Mouse (Mus musculus): ENCODE results near the gene Epb41l2. TPM values are rescaled to one million over a fixed set of nuclear protein-coding genes. Genes with fewer than 3 reads are reported as not detected.

The Epb41l2 gene
- total RNA-seq, 2 experiments from 2014 or later: 188 to 212 TPM

DNA sequence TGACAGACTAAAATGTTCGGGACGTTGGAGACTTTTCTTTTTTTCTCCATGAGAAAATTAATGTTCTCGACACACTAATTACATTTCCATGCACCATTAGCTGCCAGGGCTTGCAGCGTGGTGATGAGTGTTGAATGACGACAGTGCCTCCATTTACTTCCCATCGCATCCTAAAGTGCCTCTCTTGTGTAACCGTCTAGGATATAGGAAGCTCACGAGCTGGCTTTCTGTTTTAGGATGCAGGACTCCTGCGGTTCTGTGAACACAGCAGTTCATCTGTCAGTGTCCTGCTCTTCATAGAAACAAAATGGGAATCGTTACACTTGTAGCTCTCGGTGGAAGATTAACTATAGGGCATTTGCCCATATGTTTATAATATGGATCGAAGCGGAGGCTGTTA, 171.7 kb downstream of the Epb41l2 start:
- intact Hi-C loops (cut with DNase I): loop anchor here (10.0 kb wide), 2 partner anchors 143 to 613 kb away; no protein-coding TSS in a partner anchor
- DNase-seq (ENCODE audit: extremely low spot score in 1 of 2, low spot score in 2 of 2): no peak

DNA sequence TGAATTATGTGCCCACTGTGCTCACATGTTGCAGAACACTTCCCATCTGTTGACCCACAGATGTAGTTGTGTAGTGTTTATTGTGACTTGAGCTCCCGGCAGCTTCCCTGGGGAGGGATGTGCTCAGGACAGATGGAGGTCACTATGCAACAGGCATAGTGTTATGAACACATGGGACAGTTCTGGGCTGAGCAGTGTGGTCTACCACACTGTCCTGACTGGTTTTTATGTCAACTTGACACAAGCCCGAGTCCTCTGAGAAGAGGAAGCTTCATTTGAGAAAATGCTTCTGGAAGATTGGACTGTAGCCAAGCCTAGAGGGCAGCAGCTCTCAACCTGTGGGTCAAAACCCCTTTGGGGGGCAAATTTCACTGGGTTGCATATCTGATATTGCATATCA, 173.5 kb downstream of the Epb41l2 start:
- intact Hi-C loops (cut with DNase I): loop anchor here (10.0 kb wide), 2 partner anchors 142 to 612 kb away; no protein-coding TSS in a partner anchor
- DNase-seq (ENCODE audit: extremely low spot score in 1 of 2, low spot score in 2 of 2): no peak

DNA sequence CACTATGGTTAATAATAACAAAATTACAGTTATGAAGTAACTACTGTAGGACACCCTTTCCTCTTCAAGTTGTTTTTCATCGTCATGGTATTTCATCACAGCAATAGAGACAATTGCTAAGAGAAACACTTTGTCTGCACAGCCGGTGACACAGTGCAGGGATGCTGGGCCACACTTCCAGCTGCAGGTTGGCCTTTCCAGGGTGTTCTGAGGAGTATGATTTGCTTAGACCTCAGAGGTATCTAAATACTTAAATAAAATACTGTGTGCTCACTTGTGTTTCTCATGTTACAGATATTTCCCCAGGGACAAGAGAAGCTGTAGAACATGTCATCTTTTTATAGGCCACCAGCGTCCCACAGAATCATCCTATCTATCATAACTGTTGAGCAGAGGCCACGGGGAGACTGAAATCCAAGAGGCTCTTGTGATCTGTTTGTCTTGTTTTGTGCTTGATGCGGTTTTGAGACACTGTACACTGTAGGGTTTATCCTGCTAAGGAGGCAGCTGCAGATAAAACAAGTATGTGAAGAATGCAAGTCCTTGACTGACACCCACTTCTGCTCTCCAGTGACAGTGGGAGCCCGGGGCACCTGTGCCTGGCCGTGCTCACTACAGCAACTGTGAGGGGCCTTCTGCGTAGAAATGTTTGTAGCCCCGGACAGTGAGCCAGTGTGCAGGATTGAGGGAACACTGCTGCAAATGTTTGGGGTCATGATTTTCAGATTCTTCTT, 174.1 kb downstream of the Epb41l2 start:
- intact Hi-C loops (cut with DNase I): loop anchor here (10.0 kb wide), 2 partner anchors 141 to 611 kb away; no protein-coding TSS in a partner anchor

DNA sequence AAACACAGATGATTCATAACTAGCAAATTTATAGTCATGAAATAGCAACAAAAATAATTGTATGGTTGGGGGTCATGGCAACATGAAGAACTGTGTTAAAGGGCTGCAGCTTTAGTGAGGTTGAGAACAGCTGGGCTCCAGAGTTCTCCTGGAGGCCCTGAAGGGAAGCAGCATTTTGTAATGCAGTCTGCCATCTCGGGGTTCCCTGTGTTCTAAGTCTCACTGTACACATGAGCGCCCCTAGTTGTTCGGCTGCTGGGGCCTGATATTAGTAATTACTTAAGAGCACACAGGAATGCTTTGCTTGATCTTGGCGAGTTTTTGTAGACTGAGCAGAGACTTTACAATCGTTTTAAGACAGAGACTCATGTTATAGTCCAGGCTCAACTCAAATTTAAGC, 174.9 kb downstream of the Epb41l2 start:
- intact Hi-C loops (cut with DNase I): loop anchor here (10.0 kb wide), 2 partner anchors 140 to 610 kb away; no protein-coding TSS in a partner anchor
- DNase-seq (ENCODE audit: extremely low spot score in 1 of 2, low spot score in 2 of 2): no peak

More for the DNA sequence above, 174.1 kb downstream of the Epb41l2 start:
- DNase-seq (ENCODE audit: extremely low spot score in 1 of 2, low spot score in 2 of 2): no peak

DNA sequence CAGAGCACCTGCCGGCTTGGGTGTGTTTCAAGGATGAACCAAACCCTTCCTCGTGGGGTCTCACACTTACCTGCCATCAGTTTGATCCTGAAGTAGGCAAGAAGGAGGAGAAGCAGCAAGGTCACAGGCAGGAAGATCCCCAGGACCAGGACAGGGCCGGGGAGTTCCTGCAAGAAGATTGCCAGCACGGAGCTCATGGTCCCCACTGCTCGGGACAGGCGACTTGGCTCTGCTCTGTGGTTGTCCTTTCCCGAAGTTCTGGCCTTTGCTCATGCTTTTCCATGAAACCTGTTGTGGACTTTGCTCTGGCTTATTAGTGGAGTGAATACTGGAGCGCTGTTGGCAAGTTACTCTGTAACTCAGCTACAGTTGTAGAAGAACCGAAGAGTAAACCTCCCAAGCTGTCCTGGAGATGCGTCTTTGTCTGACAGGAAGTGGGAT, 176.3 kb downstream of the Epb41l2 start, which contains the start of gene Smlr1:
TSS of gene Smlr1 (minus strand) at position 377 of the 441 bp plus-strand sequence.
- DNase-seq (ENCODE audit: extremely low spot score in 1 of 2, low spot score in 2 of 2): no peak
- intact Hi-C loops (cut with DNase I): loop anchor here (10.0 kb wide), 2 partner anchors 139 to 609 kb away; no protein-coding TSS in a partner anchor

- intact Hi-C loops (cut with DNase I): loop anchor here (10.0 kb wide), 2 partner anchors 138 to 608 kb away; no protein-coding TSS in a partner anchor
- no peak for DNase-seq (ENCODE audit: extremely low spot score in 1 of 2, low spot score in 2 of 2)
These were observed 177.0 kb downstream of the Epb41l2 start for GRCm38 (mm10) chr10:25536621-25537020.

DNA sequence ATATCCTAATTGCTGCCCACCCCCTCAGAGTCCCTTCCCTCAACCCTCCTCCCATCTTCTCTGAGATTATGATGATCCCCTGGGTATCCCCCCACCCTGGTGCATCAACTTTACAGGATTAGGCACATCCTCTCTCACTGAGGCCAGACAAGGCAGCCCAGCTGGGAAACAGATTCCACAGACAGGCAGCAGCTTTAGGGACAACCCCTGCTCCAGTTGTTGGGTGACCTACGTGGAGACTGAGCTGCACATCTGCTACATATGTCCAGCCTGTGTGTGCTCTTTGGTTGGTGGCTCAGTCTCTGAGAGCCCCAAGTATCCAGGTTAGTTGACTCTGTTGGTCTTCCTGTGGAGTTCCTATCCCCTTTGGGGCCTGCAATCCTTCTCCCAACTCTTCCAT, 179.1 kb downstream of the Epb41l2 start:
- intact Hi-C loops (cut with DNase I): loop anchor here (10.0 kb wide), 2 partner anchors 136 to 606 kb away; no protein-coding TSS in a partner anchor
- no peak for DNase-seq (ENCODE audit: extremely low spot score in 1 of 2, low spot score in 2 of 2)

- intact Hi-C loops (cut with DNase I): loop anchor here (10.0 kb wide), 2 partner anchors 136 to 606 kb away; no protein-coding TSS in a partner anchor
- DNase-seq (ENCODE audit: extremely low spot score in 1 of 2, low spot score in 2 of 2): peak; percentile 44 to 70
These were observed 179.7 kb downstream of the Epb41l2 start for GRCm38 (mm10) chr10:25539146-25539770.

DNA sequence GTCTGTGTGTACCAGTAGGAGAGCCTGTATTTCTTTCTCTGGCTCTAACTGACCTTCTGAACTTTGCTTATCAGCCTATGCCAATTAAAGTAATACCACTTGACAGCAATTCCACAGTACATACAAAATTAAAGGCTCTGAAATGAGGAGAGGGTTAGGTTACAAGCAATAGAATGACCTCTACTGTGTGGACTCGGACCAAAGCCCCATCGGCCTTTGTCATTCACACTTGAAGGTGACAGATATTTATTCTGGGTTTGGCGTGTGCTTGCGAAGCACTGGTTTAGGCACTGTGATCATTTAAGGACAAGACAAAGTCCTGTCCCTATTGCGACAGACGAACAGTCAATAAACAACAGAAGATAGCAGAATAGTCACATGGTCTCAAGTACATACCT, 180.2 kb downstream of the Epb41l2 start:
- intact Hi-C loops (cut with DNase I): loop anchor here (10.0 kb wide), 2 partner anchors 135 to 605 kb away; no protein-coding TSS in a partner anchor
- DNase-seq (ENCODE audit: extremely low spot score in 1 of 2, low spot score in 2 of 2): no peak

GRCm38 (mm10) chr10:25541097-25541496, 181.5 kb downstream of the Epb41l2 start:
- DNase-seq (ENCODE audit: extremely low spot score in 1 of 2, low spot score in 2 of 2): no peak

DNA sequence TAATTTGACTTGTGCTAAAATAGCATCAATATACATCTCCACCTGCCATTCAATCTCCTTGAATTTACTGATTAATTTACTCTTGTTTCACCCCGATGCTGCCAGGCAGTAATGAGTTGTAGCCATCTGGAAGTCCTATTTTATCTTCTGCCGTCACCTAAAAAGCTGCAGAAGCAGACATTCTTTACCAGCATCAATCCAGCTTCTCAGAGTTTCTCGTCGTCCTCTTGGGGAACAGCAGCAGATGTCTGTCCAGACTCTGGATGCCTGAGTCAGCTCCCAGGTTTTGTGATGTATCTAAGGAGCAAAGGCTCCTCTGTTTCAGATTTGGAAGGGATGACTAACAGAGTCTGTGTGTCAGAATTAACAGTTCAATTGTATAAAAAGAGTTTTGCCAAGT, 193.3 kb downstream of the Epb41l2 start:
- no peak for DNase-seq (ENCODE audit: extremely low spot score in 1 of 2, low spot score in 2 of 2)
- intact Hi-C loops (cut with DNase I): no loop called here

More at GRCm38 (mm10) chr10:25541097-25541496, 181.5 kb downstream of the Epb41l2 start:
- intact Hi-C loops (cut with DNase I): no loop called here

DNA sequence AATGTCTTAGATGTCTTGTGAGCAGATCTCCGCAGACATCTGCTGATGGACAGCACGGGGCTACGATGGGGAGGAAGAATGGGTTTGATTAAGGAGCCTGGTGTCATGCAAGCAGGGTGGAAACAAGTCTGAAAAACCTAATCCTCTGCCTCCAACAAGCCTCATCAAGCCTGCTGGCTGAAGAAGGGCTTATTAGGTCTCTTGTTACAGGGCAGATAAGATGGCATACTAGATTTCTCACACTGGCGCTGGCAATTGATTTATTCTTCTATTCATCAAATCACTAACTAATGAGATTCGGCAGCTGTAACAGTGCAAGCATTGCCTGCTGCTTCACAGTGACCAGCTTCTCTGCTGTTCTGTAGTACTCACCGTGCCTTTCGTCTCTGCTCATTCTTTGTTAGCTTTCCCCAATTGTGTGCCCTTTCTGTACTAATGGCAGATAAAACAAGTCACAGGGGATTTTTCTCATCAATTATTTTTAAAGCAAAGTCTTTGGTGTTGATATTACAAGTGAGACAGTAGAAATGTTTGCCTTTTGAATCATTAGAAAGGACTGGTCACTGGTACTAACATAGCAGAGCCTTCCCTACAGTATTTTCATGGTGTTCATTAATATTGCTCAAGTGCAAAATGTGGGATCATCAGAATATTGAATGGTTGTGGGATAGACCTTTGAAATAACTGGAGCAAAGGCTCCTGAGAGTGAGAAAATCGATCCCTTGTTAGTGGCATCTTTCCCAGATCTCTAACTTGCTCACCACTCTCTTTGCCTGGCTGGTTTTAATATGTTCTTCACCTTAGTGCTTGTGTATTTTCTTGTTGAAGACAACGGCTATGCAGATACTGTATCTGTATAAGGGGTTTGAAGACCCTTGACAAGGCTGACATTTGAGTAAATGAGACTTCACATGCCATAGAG, 212.0 kb downstream of the Epb41l2 start:
- no peak for DNase-seq (ENCODE audit: extremely low spot score in 1 of 2, low spot score in 2 of 2)
- intact Hi-C loops (cut with DNase I): no loop called here

Other genes with a start within 250 kb of the Epb41l2 start
- 100 to 1,000 TPM; 128 to 158 TPM for gene Akap7, start 51.9 kb upstream of the Epb41l2 start, total RNA-seq (2021)
- not detected for gene Smlr1, start 176.5 kb downstream of the Epb41l2 start, total RNA-seq (2021)